Mouse (Mus musculus): ENCODE measurements around the gene Mrpl23.

GRCm38 (mm10) chr7:142509518-142509917 lies 23.0 kb upstream of the Mrpl23 start:
- TF ChIP-seq CTCF (IDR thresholded peaks at IDR 0.05; ENCODE audit: low read depth) (no peak), EP300 (IDR thresholded peaks at IDR 0.05; ENCODE audit: low read depth) (no peak)

Data from liver, postnatal 0 days (tissue).